Mouse (Mus musculus): ENCODE measurements around the gene Cfap100. TPM values are rescaled to one million over a fixed set of nuclear protein-coding genes. Genes with fewer than 3 reads are reported as not detected.
A peak's percentile ranks its signal among the peaks of the same experiment; 100 is the strongest.

Cfap100 gene
- polyA plus RNA-seq, 1 experiment from 2014 or later = 0.62 TPM

- DNase-seq (ENCODE audit: low spot score) = no peak
These were observed 32.6 kb upstream of the Cfap100 start for GRCm38 (mm10) chr6:90461181-90461580.

DNA sequence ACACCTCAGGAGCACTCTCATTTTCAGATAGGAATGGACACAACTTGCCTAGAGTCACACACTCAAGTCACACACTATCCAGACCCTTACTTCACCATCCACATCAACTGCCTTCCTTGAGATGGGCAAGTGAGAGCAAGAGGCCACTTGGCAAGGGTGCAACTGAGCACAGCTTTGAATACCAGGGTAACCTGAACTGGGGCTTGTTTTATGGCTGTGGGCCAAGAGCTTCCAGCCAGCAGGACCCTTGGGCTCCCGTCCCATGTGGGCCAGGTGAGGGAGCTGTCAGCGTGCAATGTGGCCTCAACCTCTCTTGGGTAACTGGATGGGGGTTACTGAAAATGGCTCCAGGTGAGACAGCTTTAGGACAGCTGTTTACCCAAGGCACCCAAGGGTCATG lies 28.8 kb upstream of the Cfap100 start:
- no peak for DNase-seq (ENCODE audit: low spot score)

- no peak for DNase-seq (ENCODE audit: low spot score)
These were observed 25.2 kb upstream of the Cfap100 start for GRCm38 (mm10) chr6:90453751-90454150.

DNA sequence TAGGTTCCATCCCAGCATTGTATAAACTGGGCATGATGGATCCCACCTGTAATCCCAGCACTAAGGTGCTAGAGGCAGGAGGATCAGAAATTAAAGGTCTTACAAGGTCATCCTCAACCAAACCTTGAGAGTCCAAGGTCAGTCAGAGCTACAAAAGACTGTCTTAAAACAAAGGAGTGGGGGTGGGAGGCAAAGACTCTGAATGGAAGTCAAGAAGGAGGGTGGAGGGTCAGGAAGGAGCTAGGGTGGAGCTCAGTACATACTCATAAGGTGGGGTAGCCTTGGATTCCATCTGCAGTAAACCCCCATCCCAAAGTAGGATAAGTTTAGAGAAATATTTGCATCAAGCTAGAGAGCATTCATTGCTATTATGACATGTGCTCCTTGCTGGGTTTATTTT lies 24.0 kb upstream of the Cfap100 start:
- DNase-seq (ENCODE audit: low spot score) = no peak

DNA sequence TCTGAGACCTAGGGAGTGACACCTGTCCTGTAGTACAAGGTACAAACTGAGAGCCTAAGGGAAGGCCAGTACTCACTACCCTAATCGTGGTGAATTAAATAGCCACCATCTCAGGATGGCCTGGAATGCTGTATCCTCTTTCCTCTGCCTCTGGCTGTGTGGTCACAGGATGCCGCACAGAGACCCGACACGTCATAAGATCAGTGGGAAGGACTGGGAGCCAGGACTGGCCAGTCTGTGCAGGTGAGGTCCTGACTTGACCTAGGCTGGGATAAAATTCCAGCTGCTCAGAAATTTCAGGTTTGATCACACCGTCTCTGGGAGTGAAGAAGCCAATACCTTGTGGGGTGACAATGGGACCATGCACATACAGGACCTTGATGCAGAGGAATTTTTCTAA lies 22.9 kb upstream of the Cfap100 start:
- no peak for DNase-seq (ENCODE audit: low spot score)

DNA sequence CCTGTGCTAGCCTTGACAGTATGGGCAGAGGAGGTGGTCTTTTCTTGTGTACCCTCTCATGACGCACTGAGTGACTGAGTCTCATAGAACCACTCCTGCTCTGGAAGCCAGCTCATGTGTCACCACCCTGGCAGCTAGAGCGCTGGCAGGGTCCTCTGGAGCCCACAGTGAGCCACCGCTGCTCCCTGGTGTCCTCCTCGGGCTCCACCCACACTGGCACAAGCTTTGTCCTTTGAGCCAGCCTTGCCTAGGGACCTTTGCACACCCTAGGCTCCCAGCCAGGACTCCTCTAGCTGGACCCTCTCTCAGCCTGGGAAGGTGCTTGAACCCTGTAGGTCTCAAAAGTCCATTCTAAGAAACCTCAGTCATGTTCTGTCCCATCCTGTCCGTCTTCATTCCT lies 22.1 kb upstream of the Cfap100 start:
- DNase-seq (ENCODE audit: low spot score) = no peak

GRCm38 (mm10) chr6:90450179-90450578 lies 21.6 kb upstream of the Cfap100 start:
- peak; percentile 13 for DNase-seq (ENCODE audit: low spot score)

GRCm38 (mm10) chr6:90446883-90447282 lies 18.3 kb upstream of the Cfap100 start:
- no peak for DNase-seq (ENCODE audit: low spot score)

DNA sequence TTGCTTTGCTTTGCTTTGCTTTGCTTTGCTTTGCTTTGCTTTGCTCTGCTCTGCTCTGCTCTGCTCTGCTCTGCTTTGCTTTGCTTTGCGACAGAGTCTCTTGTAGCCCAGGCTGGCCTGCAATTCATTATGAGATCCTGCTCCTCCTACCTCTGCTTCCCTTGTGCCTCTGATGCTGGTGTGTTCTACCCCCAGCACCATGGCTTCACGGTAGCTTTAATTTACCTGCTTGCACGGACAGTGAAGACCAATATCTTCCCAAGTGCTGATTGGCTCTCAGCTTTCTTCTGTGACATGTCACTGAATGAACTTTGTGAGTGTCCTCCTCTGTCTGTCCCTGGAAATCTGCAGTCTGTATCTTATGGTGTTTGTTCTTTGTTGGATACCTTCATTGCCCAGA lies 8.4 kb upstream of the Cfap100 start:
- DNase-seq (ENCODE audit: low spot score) = no peak

DNA sequence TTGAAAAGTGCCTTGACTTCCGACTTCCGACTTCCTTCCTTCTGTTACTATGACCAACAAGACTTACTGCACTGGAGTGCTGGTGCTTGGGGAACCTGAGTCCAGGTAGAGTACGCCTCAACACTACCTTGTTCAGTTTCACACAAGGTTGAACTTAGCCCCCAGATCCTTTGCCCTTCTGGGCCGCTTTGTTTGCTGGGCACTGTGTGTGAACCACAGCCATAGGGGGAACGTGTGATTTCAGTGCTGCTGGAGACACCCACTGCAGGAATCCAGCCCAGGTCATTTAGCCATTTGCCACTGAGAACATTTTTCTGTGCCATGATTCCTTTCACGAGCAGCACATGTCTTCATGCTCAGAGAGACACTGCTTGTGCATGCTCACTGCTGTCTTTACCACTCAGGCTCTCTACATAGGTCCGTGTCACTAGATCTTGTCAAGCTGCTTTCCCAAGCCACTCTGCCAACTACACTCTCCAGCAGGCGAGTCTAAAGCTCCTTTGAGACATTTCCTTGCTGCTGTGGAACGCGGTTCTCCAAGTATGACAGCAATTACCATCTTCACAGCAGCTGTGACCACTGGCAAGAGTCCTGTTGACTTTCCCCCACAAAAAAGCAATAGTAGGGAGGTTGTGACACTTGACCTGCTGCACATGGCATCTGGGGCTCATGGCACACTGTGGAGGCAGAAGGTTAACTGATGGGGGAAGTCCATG lies 7.8 kb upstream of the Cfap100 start:
- DNase-seq (ENCODE audit: low spot score) = no peak

DNA sequence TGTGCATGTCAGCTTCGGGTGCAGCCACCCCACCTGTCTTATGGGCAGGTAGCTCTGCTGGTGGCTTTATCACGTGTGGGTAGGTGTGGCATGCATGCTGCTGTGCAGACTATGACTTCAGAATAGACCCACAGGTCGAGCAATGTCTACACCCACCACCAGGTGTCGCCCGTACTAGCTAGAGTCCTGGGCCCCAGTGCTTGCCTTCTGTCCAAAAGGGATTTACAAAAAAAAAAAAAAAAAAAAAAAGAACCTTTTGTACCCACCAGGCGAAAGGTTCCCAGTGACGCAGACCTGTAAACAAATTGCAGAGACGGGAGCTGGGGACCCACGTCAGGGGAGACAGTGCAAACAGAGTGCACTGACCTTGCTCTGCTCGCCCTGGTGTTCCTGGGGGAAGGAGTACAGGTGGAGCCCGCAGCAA lies 6.6 kb upstream of the Cfap100 start:
- peak; percentile 58 for DNase-seq (ENCODE audit: low spot score)

DNA sequence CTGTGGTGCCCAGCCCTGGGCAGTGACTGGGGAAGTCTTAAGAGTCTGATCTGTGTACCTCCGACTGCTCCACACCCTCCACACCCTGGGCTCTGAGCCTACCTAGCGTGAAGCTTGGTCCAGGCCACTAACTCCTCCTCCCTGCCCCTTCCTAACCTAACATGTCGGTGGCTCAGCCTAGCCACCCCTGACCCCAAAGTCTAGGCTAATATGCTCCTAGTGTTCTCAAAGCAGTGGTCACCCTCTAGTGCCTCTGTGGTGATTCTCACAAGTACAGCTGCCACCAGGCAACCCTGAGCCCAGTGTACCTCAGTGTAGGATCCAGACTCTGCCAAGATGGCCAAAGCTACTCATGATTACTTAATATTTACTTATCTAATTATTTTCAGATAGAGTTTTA lies 6.1 kb upstream of the Cfap100 start:
- no peak for DNase-seq (ENCODE audit: low spot score)

DNA sequence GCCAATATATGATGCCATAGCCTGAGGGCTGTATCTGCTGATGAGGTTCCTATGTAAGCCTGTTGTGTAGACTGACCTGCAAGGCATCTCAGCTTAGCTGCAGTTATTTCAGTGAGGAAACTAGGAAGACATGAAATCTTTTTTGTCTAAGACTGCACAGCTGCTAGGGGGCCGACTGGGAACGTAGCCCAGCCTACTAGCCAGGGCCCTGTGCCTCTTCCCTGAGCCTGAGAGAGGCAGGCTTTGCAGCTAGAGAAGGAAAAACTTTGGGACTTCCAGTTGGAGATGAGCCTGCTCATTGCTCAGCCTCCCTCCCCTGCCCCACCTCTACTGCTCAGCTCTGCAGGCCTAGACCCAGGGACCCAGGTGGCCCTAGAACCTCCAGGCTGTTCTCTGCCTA lies 2.9 kb upstream of the Cfap100 start:
- DNase-seq (ENCODE audit: low spot score) = no peak

DNA sequence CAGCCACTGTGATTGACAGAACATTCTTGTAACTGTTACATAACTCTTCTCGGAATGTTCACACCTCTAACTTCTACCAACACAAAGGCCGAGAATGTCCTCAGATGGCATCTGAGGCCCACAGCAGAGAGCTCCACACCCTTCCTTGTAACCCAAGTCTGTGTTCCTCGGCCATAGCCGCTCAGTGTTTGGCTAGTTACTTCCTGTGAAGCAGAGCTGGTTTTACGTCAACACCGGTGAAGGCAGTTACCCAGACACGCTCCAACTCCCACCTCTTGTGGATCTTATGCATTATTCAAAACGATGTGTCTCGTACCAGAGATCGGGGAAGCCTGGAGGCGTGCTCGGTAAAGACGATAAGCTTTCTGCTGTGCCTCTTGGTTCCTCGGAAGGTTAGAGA lies 1.3 kb upstream of the Cfap100 start:
- DNase-seq (ENCODE audit: low spot score) = no peak

DNA sequence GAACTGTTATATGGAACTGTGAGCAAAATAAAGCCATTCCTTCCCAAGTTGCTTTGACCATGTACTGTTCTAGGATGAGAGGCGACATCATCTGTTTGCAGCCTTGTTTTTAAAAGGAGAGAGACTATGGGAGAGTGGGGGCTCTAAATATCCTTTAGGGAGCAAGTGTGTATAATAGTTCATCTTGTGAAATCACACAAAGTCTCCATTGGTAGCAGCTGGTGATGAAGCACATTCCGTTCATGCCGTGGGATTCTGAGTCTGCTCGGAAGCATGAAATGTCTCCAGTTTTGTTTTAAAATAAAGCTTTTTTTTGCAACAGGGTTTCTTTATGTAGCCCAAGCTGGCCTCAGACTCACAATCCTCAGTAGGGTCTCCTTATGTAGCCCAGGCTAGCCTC lies 2.6 kb downstream of the Cfap100 start:
- DNase-seq (ENCODE audit: low spot score) = no peak

DNA sequence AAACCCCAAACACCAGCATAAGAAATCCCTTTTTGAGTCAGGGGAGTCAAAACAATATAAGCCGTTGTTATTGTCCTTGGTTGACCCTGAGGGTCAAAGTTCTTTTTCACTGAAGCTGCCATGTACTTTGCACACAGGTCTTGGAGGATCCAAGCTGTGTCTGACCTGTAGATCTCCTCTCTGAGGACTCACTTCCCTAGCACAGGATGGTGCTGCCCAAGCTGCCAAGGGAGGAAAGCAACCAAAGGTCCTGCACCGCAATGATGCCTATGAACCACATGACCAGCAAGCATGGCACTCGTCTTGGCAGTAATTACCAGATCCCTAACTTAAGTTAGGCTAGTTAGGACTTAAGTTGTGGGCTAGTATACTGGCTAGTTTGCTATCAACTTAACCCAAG lies 3.2 kb downstream of the Cfap100 start:
- no peak for DNase-seq (ENCODE audit: low spot score)

DNA sequence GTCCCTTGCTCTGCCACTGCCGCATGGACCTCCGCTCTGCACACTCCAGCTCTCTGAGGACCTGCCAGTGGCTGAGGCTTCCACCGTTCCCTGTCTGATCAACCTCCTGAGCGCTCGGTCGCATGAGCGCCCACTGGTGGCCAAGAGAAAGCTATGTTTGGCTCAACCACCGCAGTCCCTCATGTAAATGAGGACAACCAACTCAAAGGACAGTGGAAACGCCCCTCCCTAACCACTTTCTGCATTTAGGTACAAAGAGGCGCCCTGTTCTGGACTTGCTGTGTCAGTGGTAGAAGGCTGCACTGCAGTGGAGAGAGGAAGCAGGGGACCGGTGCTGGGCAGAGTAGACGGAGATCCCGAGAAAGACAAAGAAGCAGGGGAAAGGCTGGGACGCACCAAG lies 6.0 kb downstream of the Cfap100 start:
- peak; percentile 88 for DNase-seq (ENCODE audit: low spot score)

DNA sequence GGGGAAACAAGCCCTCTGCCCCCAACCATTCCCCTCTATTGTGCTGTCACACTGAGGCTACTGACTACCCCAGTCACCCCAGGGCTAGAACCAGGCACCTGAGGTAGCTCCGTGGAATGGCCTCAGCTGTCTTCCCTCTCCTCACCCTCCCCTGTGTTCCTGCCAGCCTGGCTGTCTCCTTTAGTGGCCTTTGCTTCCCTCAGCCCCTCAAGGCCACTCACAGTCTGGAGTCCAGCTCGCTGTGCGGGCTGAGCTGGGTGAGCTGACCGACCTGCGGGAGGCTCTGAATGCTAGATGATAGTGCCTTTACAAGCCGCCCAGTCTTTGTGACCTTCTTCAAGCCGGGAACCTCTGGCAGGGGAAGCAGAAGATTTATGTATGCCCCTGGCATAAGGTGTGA lies 16.7 kb downstream of the Cfap100 start:
- no peak for DNase-seq (ENCODE audit: low spot score)

GRCm38 (mm10) chr6:90410972-90411371 lies 17.6 kb downstream of the Cfap100 start:
- no peak for DNase-seq (ENCODE audit: low spot score)

DNA sequence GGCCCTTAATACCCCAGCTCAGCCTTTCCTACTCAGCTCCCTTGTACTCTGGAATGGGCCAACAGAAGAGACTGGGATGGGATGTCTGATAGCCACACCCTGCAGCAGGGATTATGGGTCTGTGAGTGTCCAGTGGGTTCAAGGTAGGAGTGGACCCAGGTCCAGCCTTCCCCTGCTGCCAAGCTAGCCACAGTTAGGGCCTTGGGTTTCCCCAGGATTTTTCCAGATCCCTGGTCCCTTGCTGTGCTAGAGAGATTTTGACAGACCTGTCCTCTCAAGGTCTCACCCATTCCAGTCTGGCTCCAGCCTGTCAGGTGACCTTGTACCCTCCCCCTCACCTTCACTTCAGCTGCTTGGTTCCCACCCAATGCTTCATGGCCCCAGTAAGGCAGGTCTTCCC lies 20.0 kb downstream of the Cfap100 start:
- DNase-seq (ENCODE audit: low spot score) = no peak

DNA sequence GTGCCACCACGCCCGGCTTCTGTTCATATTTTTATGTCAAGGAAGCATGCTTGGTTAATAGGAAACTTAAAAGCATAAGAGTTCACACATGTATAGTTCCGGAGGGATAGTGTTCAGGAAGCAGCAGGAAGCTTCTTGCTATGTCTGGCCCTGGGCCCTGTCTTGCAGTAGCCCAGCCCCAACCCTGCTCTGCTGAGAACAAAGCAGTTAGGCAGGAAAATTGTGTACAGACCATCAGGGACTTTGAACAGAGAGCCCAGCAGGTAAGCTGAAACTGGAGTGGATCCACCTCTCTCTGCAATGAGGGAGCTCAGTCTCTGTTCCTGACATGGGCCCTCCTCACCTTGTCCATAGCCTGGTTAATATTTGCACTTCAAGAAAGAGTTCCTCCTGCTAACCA lies 31.3 kb downstream of the Cfap100 start:
- no peak for DNase-seq (ENCODE audit: low spot score)

DNA sequence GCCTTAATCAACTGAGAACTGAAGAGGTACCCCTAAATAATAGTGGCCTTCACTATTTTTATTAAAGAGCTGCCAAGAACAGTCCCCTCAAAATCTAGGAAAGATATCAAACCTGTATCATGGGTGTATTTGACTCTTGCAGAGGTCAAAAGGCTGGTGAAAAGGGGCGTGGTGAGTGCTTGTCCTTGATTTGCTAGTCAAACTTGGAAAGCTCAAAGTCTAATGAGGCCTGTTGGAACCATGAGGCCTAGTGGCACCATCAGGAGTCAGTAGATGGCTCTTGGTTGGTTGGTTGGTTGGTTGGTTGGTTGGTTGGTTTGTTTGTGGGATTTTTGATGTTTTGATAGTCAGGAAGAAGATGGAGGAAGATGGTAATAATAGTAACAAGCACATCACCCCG lies 32.8 kb downstream of the Cfap100 start:
- DNase-seq (ENCODE audit: low spot score) = no peak

- no peak for DNase-seq (ENCODE audit: low spot score)
These were observed 34.6 kb downstream of the Cfap100 start for GRCm38 (mm10) chr6:90393948-90394347.

- DNase-seq (ENCODE audit: low spot score) = no peak
These were observed 38.0 kb downstream of the Cfap100 start for GRCm38 (mm10) chr6:90390629-90391028.
